Mouse (Mus musculus) heart, embryonic 10.5 days (tissue): ENCODE results near the gene Abcf2. TPM values are rescaled to one million over a fixed set of nuclear protein-coding genes. Genes with fewer than 3 reads are reported as not detected.

Source experiments
- DNase-seq: peaks from one replicate; pipeline ENCODE4 v3.0.0-alpha.2; 2017; ENCODE audit warnings: low spot score
- H3K27ac ChIP-seq: fragments of 300-500 bp; sonication (generic); 2 replicates; pipeline ENCODE4 v1.5.1; 2016; ENCODE audit warnings: mild to moderate bottlenecking
- H3K27me3 ChIP-seq: fragments of 300-500 bp; sonication (generic); 2 replicates; pipeline ENCODE4 v1.6.1; 2016; ENCODE audit warnings: mild to moderate bottlenecking; ENCODE audit not compliant: poor library complexity, insufficient read depth, severe bottlenecking
- H3K36me3 ChIP-seq: fragments of 300-500 bp; sonication (generic); 2 replicates; pipeline ENCODE4 v1.6.1; 2016; ENCODE audit warnings: mild to moderate bottlenecking, moderate library complexity
- H3K4me1 ChIP-seq: fragments of 300-500 bp; sonication (generic); 2 replicates; pipeline ENCODE4 v1.6.1; 2016; ENCODE audit warnings: mild to moderate bottlenecking
- H3K4me3 ChIP-seq: fragments of 300-500 bp; sonication (generic); 2 replicates; pipeline ENCODE4 v1.5.1; 2016; ENCODE audit warnings: mild to moderate bottlenecking, moderate library complexity
- H3K9me3 ChIP-seq: fragments of 300-500 bp; sonication (generic); 2 replicates; pipeline ENCODE4 v1.6.1; 2016; ENCODE audit warnings: mild to moderate bottlenecking, moderate library complexity
- WGBS: fragments of 180-500 bp; shearing (Covaris S2); methylation state at CpG from one replicate; pipeline ENCODE4 v1.1.7; 2016; 5-methylcytosine and 5-hydroxymethylcytosine counted together
- microRNA counts: library from miRNA; unstranded; fragments of <30 nt; microRNA quantifications from one replicate; lab custom pipeline; 2017
- microRNA-seq: library from miRNA; unstranded; fragments of <30 nt; microRNA quantifications from one replicate; pipeline ENCODE4, GENCODE M21; 2017
- polyA plus RNA-seq: library from polyadenylated mRNA; unstranded; fragments of >200 nt; fragmentation: Nextera tagmentation; extraction: Ambion mirVana; gene quantifications from 2 replicates; pipeline ENCODE4 v1.2.1, GENCODE M21; 2016

The Abcf2 gene
- polyA plus RNA-seq, 1 experiment from 2014 or later: 126 TPM

DNA sequence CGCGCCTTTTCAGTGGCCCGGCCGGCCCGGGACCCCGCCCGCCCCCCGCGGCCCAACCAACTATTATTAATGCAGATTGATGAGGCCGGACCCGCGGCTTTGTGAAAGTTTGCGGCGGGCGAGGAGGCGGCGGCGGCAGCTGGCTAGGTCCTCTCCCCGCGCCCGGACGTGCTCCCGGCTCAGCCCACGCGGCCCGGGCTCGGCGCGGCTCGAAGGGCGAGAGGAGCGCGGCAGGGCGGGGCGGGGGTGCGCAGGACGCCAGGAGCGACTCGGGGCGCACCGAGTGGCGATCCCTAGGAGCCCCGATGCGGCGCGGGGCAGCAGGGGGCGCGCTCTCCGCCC, 50.4 kb downstream of the Abcf2 start, which contains the start of gene Gbx1:
Gene Gbx1 (minus strand): TSS at position 314 of the 342 bp plus-strand sequence.
- Histone ChIP-seq H3K4me1 (peaks cover 18% of the 10 kb centered on the region), H3K27me3 (peaks cover 97% of the 10 kb centered on the region), H3K36me3 (no peaks in the 10 kb centered on the region), H3K4me3 (peak within 1 kb of the TSS; percentile 62), H3K9me3 (no peaks in the 10 kb centered on the region), H3K27ac (peak within 1 kb of the TSS; percentile 62; the same call in 1 of the 2 replicates)
- no peak for DNase-seq
- under 1% methylated on average over 49 of the region's 49 CpGs for WGBS

DNA sequence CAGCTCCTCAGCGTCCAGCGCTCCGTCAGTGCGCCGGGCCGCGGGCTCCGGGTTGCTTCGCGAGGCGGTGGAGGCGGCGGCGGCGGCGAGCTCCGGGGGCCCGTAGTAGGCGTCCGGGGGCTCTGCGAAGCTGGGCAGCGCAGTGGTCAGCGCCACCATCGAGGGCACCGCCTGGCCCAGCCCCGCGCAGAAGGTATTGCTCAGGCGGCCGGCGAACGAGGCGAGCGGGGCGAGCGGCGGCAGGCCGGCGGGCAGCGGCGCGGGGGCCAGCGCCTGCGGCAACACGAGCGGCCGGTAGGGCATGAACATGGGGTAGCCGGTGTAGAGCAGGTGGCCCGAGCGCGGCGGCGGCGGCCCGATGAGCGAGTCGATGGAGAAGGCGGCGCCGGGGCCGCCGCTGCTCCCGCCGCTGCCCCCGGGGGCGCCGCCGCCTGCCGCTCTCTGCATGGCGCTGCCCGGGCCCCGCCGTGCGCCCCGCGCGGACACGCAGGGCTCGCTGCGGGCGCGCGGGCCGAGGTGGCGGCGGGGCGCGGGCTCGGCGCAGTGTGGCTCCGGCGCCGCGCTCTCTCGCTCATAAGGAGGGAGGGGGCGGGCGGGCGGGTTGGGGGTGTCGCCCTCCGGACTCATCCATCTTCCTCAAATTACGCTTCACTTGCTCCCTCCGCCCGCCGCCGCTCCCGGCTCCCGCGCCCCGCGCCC, 50.9 kb downstream of the Abcf2 start:
- H3K4me3 ChIP-seq: peak overlapping the region; percentile 62
- WGBS: 1% methylated on average over 93 of the region's 109 CpGs
- no peak for DNase-seq
- peaks cover 97% of the 10 kb centered on the region for H3K27me3 ChIP-seq
- H3K9me3 ChIP-seq: no peaks in the 10 kb centered on the region
- H3K4me1 ChIP-seq: peaks cover 18% of the 10 kb centered on the region
- H3K36me3 ChIP-seq: no peaks in the 10 kb centered on the region
- peak overlapping the region; percentile 62; the same call in 1 of the 2 replicates for H3K27ac ChIP-seq

DNA sequence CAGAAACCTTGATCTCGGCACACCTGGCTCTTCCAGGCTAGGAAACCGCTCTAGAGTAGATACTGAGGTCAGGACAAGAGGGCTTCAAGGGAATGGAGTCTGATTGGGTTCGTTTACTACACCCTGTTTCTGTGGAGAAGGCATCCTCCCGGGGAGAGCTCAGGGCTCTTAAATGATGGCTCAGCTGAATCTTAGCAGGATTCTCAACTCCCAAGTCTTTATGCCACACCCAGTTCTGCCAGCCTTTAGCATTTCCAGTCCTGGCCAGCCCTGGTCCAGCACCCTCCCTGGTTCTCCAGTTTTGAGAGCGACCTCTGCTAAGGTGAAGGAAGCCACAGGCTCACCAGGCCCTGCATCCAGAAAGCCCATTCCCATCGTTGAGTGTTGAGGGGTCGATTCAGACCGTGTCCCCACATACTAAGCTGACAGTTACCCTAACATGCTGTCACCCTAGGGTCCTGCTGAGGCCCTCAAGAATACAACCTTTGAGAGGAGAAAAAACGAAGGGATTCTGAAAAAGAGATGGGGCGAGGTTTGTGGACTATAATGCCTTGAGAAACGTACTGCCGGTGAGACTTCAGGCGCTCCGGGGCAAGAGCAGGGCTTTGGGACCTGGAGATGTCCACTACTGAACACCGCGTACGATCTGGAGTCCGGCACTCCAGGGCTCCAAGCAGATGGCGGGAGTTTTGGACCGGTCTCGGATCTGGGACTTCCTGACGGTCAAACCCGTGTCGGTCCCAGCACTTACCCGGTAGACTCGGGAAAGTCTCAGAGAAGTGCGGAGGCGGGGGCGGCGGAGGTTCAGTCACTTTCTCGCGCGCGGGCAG, 51.7 kb downstream of the Abcf2 start:
- Histone ChIP-seq H3K4me3 (peak overlapping the region; percentile 62), H3K27ac (no peak overlapping the region), H3K36me3 (no peaks in the 10 kb centered on the region), H3K9me3 (no peaks in the 10 kb centered on the region), H3K4me1 (peaks cover 18% of the 10 kb centered on the region), H3K27me3 (peaks cover 95% of the 10 kb centered on the region)
- DNase-seq: no peak
- WGBS: 4% methylated on average over 34 of the region's 34 CpGs

DNA sequence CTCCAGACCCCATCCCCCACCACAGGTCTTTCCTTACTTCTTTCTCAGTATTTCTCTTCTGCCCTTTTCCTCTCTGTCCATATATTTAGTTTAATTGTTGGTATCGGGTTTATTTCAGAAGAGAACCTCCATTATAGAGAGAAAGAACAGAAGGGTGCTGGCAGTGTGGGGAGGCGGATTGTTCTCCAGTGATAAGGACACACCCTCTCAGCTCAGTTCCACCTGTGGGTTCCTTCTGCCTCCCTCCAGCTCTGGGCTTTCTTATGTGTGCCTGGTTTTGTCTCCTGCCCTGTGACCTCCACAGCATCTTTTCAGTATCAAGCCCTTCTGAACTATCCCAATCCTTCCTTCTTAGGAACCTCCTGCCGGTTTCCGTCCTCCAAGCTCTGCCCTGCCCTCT, 52.7 kb downstream of the Abcf2 start:
- 20% methylated on average over 4 of the region's 4 CpGs for WGBS
- no peaks in the 10 kb centered on the region for H3K9me3 ChIP-seq
- H3K27ac ChIP-seq: no peak overlapping the region
- H3K36me3 ChIP-seq: no peaks in the 10 kb centered on the region
- peaks cover 18% of the 10 kb centered on the region for H3K4me1 ChIP-seq
- no peak overlapping the region for H3K4me3 ChIP-seq
- peaks cover 98% of the 10 kb centered on the region for H3K27me3 ChIP-seq
- DNase-seq: no peak

DNA sequence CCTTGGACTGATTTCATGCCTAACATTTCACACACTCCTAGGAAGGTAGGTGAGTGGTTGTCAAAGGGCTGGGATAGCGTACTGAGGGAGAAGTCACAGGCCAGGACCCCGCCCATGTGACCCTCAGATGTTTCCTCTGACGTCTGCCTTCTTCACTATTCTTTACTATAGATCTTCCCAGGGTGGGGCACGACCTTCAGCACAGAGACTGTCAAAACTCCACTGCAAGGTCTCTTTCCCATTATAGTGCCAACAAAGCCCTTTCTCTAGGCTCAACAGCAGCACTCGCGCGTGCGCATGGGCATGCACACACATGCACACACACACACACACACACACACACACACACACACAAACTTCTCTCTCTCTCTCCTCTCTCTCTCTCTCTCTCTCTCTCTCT, 53.5 kb downstream of the Abcf2 start:
- Histone ChIP-seq H3K36me3 (no peaks in the 10 kb centered on the region), H3K4me3 (no peak overlapping the region), H3K4me1 (peaks cover 18% of the 10 kb centered on the region), H3K27me3 (peaks cover 96% of the 10 kb centered on the region), H3K9me3 (no peaks in the 10 kb centered on the region), H3K27ac (no peak overlapping the region)
- WGBS: 56% methylated on average over 8 of the region's 8 CpGs
- DNase-seq: no peak

DNA sequence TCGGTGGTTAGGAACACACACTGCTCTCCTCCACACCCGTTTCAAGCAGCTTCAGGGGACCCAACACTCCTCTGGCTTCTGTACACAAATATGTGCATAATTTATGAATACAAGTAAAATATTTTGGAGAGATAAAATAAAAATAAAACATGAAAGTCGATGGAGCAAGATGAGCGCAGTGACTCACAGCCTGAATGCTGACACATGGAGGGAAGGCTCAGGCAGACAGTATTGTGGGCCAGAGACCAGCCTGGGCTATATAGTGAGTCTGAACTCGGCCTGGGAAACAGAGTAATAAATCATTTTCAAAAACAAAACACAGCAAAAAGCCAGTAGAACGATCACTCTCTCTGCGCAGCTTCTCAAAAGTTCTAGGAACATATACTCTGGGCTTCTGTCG, 55.9 kb downstream of the Abcf2 start:
- Histone ChIP-seq H3K4me3 (no peak overlapping the region), H3K36me3 (no peaks in the 10 kb centered on the region), H3K4me1 (peaks cover 7% of the 10 kb centered on the region), H3K27me3 (peaks cover 96% of the 10 kb centered on the region), H3K27ac (no peak overlapping the region), H3K9me3 (no peaks in the 10 kb centered on the region)
- 65% methylated on average over 8 of the region's 8 CpGs for WGBS
- no peak for DNase-seq

MicroRNAs encoded within 50 kb of the gene (microRNA counts, 519-probe panel; counts per million panel counts)
- microRNA mmu-miR-671-3p (lab: Ali Mortazavi, UCI) (not detected), microRNA mmu-miR-671-5p (lab: Ali Mortazavi, UCI) (not detected)

Small RNAs within 50 kb of the gene (microRNA-seq; reads per million reads assigned to microRNA genes)
- 524 reads per million, percentile 72 among the genes with 10 or more reads in this experiment for gene Mir671

Other genes starting within 250 kb of the Abcf2 start
- 28.8 and 32.2 TPM in 2 replicates for gene Kcnh2, start 225.9 kb downstream of the Abcf2 start, polyA plus RNA-seq
- 23.2 and 40.8 TPM in 2 replicates for gene Nos3, start 212.7 kb downstream of the Abcf2 start, polyA plus RNA-seq
- 1.2 and 2.3 TPM in 2 replicates for gene Atg9b, start 185.3 kb downstream of the Abcf2 start, polyA plus RNA-seq
- 62.7 and 81.3 TPM in 2 replicates for gene Abcb8, start 183.8 kb downstream of the Abcf2 start, polyA plus RNA-seq
- 0.11 TPM in 1 of 2 replicates, not detected in the other for gene Asic3, start 164.1 kb downstream of the Abcf2 start, polyA plus RNA-seq
- gene Cdk5, start 153.9 kb downstream of the Abcf2 start, polyA plus RNA-seq: 33.9 and 37.4 TPM in 2 replicates
- 33.2 and 36.0 TPM in 2 replicates for gene Slc4a2, start 153.6 kb downstream of the Abcf2 start, polyA plus RNA-seq
- 156 and 197 TPM in 2 replicates for gene Fastk, start 132.2 kb downstream of the Abcf2 start, polyA plus RNA-seq
- gene Tmub1, start 129.6 kb downstream of the Abcf2 start, polyA plus RNA-seq: 21.3 and 22.3 TPM in 2 replicates
- gene Agap3, start 125.3 kb downstream of the Abcf2 start, polyA plus RNA-seq: 20.1 and 30.1 TPM in 2 replicates
- gene Gbx1, start 50.3 kb downstream of the Abcf2 start, polyA plus RNA-seq: 0.06 TPM in 1 of 2 replicates, not detected in the other
- gene Asb10, start 36.5 kb downstream of the Abcf2 start, polyA plus RNA-seq: 1.6 and 3.3 TPM in 2 replicates
- gene 4931409K22Rik, start 20.7 kb downstream of the Abcf2 start, polyA plus RNA-seq: 0.06 and 0.09 TPM in 2 replicates
- 19.1 and 22.8 TPM in 2 replicates for gene Chpf2, start 9.3 kb upstream of the Abcf2 start, polyA plus RNA-seq
- 73.7 and 92.1 TPM in 2 replicates for gene Smarcd3, start 46.9 kb upstream of the Abcf2 start, polyA plus RNA-seq
- 27.1 and 27.4 TPM in 2 replicates for gene Nub1, start 108.1 kb upstream of the Abcf2 start, polyA plus RNA-seq
- gene Wdr86, start 153.3 kb upstream of the Abcf2 start, polyA plus RNA-seq: 14.0 and 29.3 TPM in 2 replicates
- 2.7 and 4.1 TPM in 2 replicates for gene Crygn, start 180.5 kb upstream of the Abcf2 start, polyA plus RNA-seq